Mouse (Mus musculus): ENCODE results near the gene Btbd35f12.
"Not testable (repeated sequence)": the region's sequence is repeated elsewhere in the genome, so short reads cannot be mapped to it uniquely, and the experiment has no call there.

The Btbd35f12 gene

DNA sequence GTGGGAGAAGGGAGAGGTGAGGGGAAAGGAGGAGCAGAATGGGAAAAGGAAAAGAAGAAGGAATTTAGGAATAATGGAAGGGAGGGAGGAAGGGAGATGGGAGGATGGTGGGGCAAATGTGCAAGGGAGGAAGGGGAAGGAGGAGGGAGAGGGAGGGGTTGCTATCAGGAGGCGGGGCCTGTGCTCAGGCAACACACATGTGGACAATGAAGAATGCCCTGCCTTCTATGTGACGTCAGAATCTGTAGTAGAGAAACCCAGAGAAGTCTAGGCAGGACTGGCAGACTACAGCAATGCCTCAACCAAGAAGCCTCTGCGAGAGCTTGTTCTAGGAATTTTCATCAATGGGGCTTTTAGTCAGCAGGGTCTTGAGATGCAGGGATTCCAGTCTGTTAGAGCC is at the start of gene Btbd35f12:
Gene Btbd35f12, plus strand, starts transcription at position 301 of the 400 bp plus-strand sequence.
- DNase-seq (ENCODE audit: low spot score): not testable (repeated sequence)

DNA sequence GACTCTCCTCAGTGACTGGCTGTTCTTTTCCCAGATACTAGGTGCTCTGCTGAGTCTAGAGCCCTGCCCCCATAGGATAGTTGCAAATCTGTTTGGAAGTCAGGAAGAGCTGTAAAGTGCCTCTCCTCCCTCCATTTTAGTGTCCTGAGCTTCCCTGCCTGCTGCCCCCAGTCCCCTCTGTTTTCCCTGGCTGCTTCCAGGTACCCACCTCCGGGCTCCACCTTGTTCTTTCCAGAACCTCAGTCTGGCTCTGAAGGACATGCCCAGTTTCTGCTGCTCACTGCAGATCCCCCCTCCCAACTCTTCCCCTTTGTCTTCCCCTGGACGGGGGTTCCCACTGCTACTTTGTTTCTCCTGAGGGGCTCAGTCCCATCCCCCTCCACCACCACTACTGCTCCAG is 40.1 kb downstream of the Btbd35f12 start:
- not testable (repeated sequence) for DNase-seq (ENCODE audit: low spot score)

All from left cerebral cortex, adult 11 months (tissue).